Mouse (Mus musculus) T-helper 2 cell (primary cell): ENCODE data around the gene Nkx2-1.
"Not testable (repeated sequence)": the region's sequence is repeated elsewhere in the genome, so short reads cannot be mapped to it uniquely, and the experiment has no call there.

Source experiments
- in situ Hi-C: fragments of 300-600 bp; cut with MboI, MseI; formaldehyde crosslinking; loops from one replicate; pipeline ENCODE4 v1.15.1; 2025; ENCODE audit warnings: high pct_unique_total_duplicates

The Nkx2-1 gene

GRCm38 (mm10) chr12:56536884-56537265 is at the start of gene Nkx2-1:
Gene Nkx2-1 (minus strand): TSS chr12:56536908.
- in situ Hi-C loops = loop anchor here (10.0 kb wide), 1 partner anchor 998 kb away; no protein-coding TSS in a partner anchor

GRCm38 (mm10) chr12:56541068-56541467 is 4.4 kb upstream of the Nkx2-1 start:
- in situ Hi-C loops = no loop called here

GRCm38 (mm10) chr12:56540591-56540990 is 3.9 kb upstream of the Nkx2-1 start:
- in situ Hi-C loops = no loop called here

DNA sequence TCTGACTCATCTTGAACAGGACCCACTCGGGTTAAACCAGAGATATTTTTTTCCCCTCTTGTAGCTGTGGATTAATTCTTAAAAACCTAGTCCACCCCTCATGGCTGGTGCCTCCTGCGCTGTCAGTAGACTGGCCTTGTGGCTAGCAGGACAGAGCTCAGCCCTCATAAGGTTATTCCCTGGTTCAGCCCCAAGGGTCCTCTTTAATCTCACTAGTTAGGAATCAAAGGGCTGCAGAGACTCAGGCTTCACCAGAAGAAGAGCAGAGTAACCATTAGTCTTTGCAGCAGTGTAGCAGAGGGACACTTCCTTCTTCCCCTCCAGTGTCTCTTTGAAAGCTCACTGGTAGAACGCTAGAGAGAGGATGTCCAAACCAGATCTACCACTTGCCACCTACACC is 1.9 kb upstream of the Nkx2-1 start:
- in situ Hi-C loops = loop anchor here (10.0 kb wide), 1 partner anchor 996 kb away; no protein-coding TSS in a partner anchor

DNA sequence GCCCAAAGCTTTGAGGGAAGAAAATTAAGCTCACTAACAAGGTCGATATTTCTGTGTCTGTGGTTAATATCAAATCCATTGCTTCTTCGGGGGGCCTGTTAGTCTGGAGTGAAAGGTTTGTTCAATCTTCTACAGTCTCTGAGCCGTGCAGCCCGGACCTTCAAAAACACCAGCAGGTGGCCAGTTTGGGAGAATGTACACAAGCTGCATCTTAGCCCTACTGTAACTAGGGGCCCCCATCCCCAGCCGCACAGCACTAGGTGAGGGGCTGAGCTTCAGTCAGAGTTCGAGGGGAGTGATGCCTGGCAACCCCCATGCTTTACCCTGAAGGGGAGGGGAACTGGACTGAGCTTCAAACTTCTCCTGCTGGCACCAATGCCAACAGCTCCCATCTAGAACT is 1.2 kb upstream of the Nkx2-1 start:
- in situ Hi-C loops = loop anchor here (10.0 kb wide), 1 partner anchor 997 kb away; no protein-coding TSS in a partner anchor

DNA sequence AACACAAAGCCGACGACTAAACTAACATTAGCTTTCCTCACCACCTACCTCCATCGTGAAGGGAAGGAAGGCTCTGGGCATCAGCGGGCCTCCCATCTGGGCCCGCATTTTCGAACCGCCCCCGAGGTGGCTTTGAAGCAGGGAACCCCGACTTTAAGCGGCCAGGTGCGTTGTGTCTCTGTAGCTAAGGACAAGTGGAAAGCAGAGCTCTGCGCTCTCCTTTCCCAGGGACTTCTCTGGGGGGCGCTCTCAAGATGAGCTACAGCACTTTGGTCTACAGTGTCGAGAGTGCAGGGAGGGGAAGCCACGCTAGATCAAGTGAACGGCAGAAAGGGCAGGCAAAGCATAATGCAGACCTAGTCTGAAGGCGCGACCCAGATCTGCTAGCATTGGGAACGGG is 634 bp upstream of the Nkx2-1 start:
- in situ Hi-C loops = loop anchor here (10.0 kb wide), 1 partner anchor 997 kb away; no protein-coding TSS in a partner anchor

GRCm38 (mm10) chr12:56536174-56536883 is 379 bp downstream of the Nkx2-1 start:
- in situ Hi-C loops = loop anchor here (10.0 kb wide), 1 partner anchor 998 kb away; no protein-coding TSS in a partner anchor

DNA sequence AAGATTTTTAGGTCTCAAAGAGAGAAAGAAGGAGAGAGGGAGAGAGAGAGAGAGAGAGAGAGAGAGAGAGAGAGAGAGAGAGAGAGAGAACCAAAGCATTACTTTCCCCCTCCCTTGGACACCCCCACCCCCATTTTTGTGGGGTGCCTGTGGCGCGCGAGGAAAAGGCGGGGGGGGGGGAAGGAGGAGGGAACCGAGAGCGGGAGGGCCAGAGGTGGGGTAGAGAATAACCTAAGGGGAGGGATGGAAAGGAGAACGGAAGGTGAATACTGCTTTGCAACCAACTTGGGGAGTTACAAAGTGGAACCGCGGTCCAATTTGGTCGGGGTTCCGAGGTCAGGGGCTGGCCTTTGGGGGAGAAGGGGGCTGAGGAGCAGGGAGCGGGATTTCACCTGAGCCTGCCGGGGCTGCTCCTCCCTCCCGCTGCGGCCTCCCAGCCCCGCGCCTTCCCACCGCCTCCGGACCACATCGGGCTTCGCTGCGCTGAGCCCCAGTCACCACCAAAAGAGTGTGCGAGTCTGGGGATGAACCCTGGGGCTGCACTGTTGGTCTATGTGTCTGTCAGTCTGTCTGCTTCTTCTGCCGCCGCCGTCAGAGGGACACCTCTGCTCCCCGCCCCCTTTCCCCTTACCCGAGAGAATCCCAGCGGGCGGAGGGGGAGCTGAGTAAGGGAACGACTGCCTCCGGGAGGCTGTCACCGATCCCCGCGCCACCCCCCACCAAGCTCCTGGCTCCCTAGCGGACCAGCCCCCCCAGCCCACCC is 1.1 kb downstream of the Nkx2-1 start:
- in situ Hi-C loops = loop anchor here (10.0 kb wide), 1 partner anchor 999 kb away; no protein-coding TSS in a partner anchor

GRCm38 (mm10) chr12:56534651-56535326 is 1.9 kb downstream of the Nkx2-1 start:
- in situ Hi-C loops = loop anchor here (10.0 kb wide), 1 partner anchor 1000 kb away; no protein-coding TSS in a partner anchor

GRCm38 (mm10) chr12:56534311-56534650 is 2.4 kb downstream of the Nkx2-1 start:
- in situ Hi-C loops = loop anchor here (10.0 kb wide), 1 partner anchor 1001 kb away; no protein-coding TSS in a partner anchor

GRCm38 (mm10) chr12:56533501-56534310 is 3.0 kb downstream of the Nkx2-1 start:
- in situ Hi-C loops = loop anchor here (10.0 kb wide), 1 partner anchor 1001 kb away; no protein-coding TSS in a partner anchor

- in situ Hi-C loops = loop anchor here (10.0 kb wide), 1 partner anchor 1002 kb away; no protein-coding TSS in a partner anchor
Measured at GRCm38 (mm10) chr12:56532986-56533495, 3.7 kb downstream of the Nkx2-1 start.

GRCm38 (mm10) chr12:56532142-56532541 is 4.6 kb downstream of the Nkx2-1 start:
- in situ Hi-C loops = loop anchor here (10.0 kb wide), 1 partner anchor 1003 kb away; no protein-coding TSS in a partner anchor

DNA sequence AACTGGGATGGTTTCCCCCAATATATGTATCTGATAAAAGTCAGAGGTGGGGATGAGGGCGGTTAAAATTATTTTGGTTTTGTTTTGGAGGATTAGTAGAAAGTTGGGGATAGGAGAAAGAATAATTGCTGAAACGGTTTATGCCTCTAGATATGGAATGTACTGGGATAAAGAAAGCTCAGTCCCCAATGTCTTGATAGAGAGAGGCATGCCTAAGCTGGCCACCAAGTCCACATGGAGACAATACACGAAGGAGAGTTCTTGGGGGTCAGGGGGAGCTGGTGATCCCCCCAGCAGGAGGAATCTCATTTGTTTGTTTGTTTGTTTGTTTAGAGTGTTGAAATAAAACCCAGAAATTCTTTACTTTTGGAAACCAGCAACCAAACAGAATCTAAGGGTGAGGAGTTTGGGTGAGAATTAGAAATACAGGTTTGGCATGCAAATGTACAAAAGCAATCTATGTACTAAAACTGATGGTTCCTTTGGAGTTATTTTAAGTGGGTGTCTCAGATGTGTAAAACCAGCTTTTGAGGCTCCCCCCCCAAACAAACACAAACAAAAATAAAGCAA is 5.6 kb downstream of the Nkx2-1 start:
- in situ Hi-C loops = loop anchor here (10.0 kb wide), 1 partner anchor 1004 kb away; no protein-coding TSS in a partner anchor

DNA sequence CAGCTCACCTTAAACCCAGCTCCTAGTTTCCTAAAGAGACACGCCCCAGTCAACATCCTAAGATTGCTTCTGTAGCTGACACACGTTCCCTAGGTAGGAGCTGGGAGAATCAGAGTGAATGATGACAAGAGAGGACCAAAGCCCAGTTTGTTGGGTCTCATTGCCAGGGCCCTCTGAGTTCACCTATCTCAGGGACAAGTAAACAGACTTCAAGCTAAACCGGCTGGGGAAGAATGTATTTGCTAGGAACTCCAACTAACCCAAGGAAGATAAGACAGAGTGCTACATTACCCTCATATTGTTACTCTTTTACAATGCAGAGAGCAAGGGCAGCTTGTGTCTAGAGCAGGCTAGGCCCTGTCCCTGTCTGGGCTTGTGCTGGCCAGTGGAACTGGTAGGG is 6.8 kb downstream of the Nkx2-1 start:
- in situ Hi-C loops = loop anchor here (10.0 kb wide), 1 partner anchor 1005 kb away; no protein-coding TSS in a partner anchor

DNA sequence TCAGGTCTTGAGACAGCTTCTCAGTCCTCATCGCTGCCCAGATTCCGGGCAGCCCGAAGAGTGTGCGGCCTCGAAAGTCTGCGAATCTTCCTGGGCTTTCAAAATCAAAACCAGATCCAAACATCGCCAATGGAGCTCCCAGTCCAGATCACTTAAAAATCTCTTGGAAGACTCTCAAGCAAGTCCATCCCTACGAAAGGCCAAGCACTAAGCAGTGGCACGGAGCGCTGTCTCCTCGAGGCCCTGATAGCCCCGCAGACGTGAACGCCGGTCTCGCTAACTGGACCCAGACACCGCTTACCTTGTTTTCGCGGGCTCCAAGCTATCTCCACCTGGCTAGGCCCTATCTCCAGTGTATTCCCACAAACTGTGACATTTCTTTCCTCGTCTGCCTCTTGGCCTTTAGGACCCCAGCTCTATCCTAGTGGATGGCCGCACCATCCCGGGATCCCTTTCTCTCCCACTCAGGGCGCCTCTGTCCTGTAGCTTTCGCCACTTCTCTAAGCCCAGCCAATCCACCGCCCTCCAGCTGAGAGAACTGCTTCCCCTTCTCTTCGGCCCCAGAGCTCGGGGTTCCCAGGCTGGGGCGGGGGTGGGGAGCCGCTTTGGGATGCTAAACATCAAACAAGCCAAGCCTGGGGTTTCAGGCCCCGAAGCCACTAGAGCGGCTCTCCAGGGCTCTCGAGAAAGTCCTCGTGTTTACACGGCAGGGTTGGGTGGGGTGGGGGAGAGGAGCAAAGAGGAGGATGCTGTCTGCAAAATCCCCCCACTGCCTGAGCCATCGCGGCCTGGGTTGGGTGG is 7.6 kb downstream of the Nkx2-1 start:
- in situ Hi-C loops = no loop called here

DNA sequence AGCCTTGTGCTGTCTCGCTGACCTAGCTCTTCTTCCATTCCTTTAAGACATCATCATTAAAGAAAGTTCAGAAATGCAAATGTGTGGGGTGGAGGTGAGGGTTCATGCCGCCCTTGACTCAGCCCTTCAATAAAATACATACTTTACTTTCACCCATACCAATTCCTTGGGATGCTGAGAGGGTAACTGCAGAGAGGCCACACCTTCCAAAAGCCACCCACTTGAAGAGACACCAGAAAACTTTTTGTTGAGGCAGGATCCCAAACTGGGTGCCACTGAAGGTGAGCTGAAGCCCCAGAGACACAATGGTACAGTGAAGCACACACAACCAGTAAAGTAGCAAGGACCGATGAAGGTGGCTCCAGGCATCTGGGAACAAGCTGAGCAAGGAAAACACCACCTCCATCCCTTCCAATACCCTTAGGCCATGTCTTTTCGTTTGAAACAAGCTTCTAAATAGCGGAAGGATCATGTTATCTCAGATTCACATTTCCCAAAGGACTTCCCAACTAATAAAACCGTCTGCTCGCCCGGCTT is 8.6 kb downstream of the Nkx2-1 start:
- in situ Hi-C loops = no loop called here

GRCm38 (mm10) chr12:56527071-56527470 is 9.6 kb downstream of the Nkx2-1 start:
- in situ Hi-C loops = no loop called here

GRCm38 (mm10) chr12:56525219-56525797 is 11.4 kb downstream of the Nkx2-1 start:
- in situ Hi-C loops = not testable (repeated sequence)
